Mouse (Mus musculus) brain, embryonic 14.5 days (tissue): ENCODE data around the gene Hoxc6. TPM values are rescaled to one million over a fixed set of nuclear protein-coding genes. Genes with fewer than 3 reads are reported as not detected.

Experiments
- DNase-seq: peaks from one replicate; pipeline ENCODE4 v3.0.0-alpha.2; 2011; ENCODE audit warnings: low read depth
- CTCF ChIP-seq: fragments of 200-500 bp; IDR thresholded peaks from 2 replicates; pipeline ENCODE4 v1.5.1; 2012; ENCODE audit warnings: inconsistent platforms, mild to moderate bottlenecking, moderate library complexity, borderline replicate concordance; ENCODE audit not compliant: insufficient read depth, insufficient read length; ENCODE audit errors: extremely low read depth
- POLR2A ChIP-seq: fragments of 200-500 bp; IDR thresholded peaks from 2 replicates; pipeline ENCODE4 v1.6.1; 2012; ENCODE audit warnings: mild to moderate bottlenecking, inconsistent platforms, borderline replicate concordance; ENCODE audit not compliant: poor library complexity, insufficient read depth, insufficient read length, severe bottlenecking; ENCODE audit errors: extremely low read depth
- polyA plus RNA-seq: library from polyadenylated mRNA; depleted of rRNA; stranded (reverse); fragments of >200 nt; gene quantifications from 2 replicates; pipeline ENCODE4 v1.2.3, GENCODE M21; 2012

The Hoxc6 gene
- polyA plus RNA-seq, 1 experiment, result 0.63 TPM

GRCm38 (mm10) chr15:102970740-102971139 is 27.3 kb upstream of the Hoxc6 start:
- DNase-seq, result peak; percentile 61

GRCm38 (mm10) chr15:102972254-102972653 is 25.8 kb upstream of the Hoxc6 start:
- DNase-seq, result no peak
- no peak for TF ChIP-seq CTCF
- TF ChIP-seq POLR2A, result no peak

More at GRCm38 (mm10) chr15:102970740-102971139, 27.3 kb upstream of the Hoxc6 start:
- TF ChIP-seq POLR2A, result no peak
- TF ChIP-seq CTCF, result peak; percentile 29; the same call in 1 of the 2 replicates

GRCm38 (mm10) chr15:102972753-102973152 is 25.3 kb upstream of the Hoxc6 start:
- TF ChIP-seq CTCF (no peak), POLR2A (no peak)
- DNase-seq, result no peak

DNA sequence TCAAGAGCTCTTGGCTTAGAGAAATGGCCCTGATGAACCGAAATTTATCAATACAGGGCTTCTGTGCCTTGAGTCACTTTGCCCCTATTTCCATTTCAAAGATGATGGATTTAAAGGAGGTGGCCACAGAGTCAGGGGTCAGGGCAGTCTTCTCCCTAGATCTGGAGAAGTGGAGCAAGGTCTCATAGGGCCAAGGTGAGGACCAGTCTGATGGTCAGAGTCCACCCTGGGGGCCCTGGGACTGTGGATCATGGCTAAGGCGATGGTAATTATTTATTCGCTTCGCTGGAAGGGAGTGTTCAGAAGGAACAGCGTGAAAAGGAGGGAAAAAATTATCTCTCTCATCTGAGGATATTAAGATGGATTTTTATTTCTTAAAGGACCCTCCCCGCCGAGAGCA is 23.0 kb upstream of the Hoxc6 start:
- DNase-seq, result no peak
- TF ChIP-seq CTCF (no peak), POLR2A (no peak)

GRCm38 (mm10) chr15:102975688-102976111 is 22.4 kb upstream of the Hoxc6 start:
- TF ChIP-seq CTCF (no peak), POLR2A (no peak)
- no peak for DNase-seq

- DNase-seq, result no peak
- no peak for TF ChIP-seq POLR2A
- TF ChIP-seq CTCF, result no peak
Measured at GRCm38 (mm10) chr15:102976171-102976570, 21.9 kb upstream of the Hoxc6 start, which contains the start of gene Hoxc9. TSS of gene Hoxc9 (plus strand) at chr15:102976439.

GRCm38 (mm10) chr15:102976631-102977422 is 21.2 kb upstream of the Hoxc6 start:
- DNase-seq, result no peak
- TF ChIP-seq POLR2A, result no peak
- no peak for TF ChIP-seq CTCF

- DNase-seq, result no peak
- TF ChIP-seq CTCF (no peak), POLR2A (no peak)
Measured at GRCm38 (mm10) chr15:102977423-102977974, 20.6 kb upstream of the Hoxc6 start.

GRCm38 (mm10) chr15:102978615-102979515 is 19.2 kb upstream of the Hoxc6 start:
- TF ChIP-seq CTCF, result no peak
- TF ChIP-seq POLR2A, result no peak
- no peak for DNase-seq

- no peak for TF ChIP-seq CTCF
- DNase-seq, result no peak
Measured at GRCm38 (mm10) chr15:102979936-102980335, 18.1 kb upstream of the Hoxc6 start.

DNA sequence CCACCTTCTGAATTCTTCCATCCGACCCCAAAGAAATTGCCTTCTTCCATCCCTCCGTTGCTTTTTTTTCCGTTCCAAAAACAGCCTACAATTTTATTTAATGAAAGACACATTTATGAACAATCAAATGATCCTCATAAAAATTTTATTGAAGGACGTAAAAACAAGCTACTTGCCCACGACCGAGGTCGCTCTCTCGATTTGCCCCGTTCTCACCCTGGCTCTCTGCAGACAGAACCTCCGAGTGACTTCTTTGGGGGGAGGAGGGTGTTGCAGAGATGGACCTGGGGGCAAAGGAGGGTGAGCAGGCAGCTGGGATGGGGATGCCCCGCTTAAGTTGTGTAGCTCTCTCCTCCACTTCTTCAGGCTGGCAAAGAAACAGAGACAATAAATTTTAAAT is 17.7 kb upstream of the Hoxc6 start:
- no peak for DNase-seq
- TF ChIP-seq POLR2A (no peak), CTCF (no peak)
